In the genomic region with DNA sequence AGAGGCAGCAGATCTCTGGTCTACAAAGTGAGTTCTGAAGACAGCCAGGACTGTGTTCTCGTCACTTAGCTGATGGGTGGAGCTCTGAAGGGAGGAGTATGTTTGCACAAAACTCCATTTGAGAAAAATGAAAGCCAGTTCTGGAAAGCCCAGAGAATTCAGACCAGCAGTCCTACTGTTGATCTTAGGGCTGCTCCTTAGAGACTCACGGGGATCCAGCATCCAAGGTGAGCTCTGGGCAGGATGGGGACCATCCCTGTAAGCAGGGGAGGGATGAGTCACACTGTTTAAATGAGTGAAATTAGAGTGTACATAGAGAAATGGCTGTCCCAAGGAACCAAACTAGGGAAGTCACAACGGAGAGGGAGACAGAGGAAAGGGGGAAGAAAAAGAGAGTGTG, we compare ENCODE assay signal across 8 mouse cellular contexts. TPM values are rescaled to one million over a fixed set of nuclear protein-coding genes. Genes with fewer than 3 reads are reported as not detected.
A peak's percentile ranks its signal among the peaks of the same experiment; 100 is the strongest.
DNase-seq lines count a peak whose midpoint lies in the region; ATAC-seq and TF ChIP-seq lines count a peak whose summit lies in the region.

Gene Mill2 (plus strand): TSS at position 102 of the 400 bp plus-strand sequence.

- no peak for TF ChIP-seq RAD21 in MEL (IDR thresholded peaks at IDR 0.05; ENCODE audit: low read depth, low read length)

- H3K27ac ChIP-seq in MEL (ENCODE audit: control insufficient read depth, low read depth, low read length): peak within 1 kb of the TSS; percentile 6; the same call in 1 of the 2 replicates
- peak within 1 kb of the TSS; percentile 95 for H3K27ac ChIP-seq in kidney, postnatal 0 days

- H3K9ac ChIP-seq in MEL (ENCODE audit: control insufficient read depth, low read depth, low read length, poor library complexity, severe bottlenecking): peak within 1 kb of the TSS; percentile 59
- peak within 1 kb of the TSS; percentile 65 for H3K9ac ChIP-seq in kidney, postnatal 0 days (ENCODE audit: low read depth, low read length)

- H3K4me1 ChIP-seq in MEL (ENCODE audit: control insufficient read depth in 1 of 2, insufficient read depth in 2 of 2, low read length in 2 of 2): peaks cover 0 to 9% of the 10 kb centered on the region in 2 experiments; a peak in 1 of 4 replicates
- no peaks in the 10 kb centered on the region for H3K4me1 ChIP-seq in kidney, postnatal 0 days (replicated peaks; ENCODE audit: insufficient read depth, low read length)

- whole genome bisulfite sequencing in kidney, postnatal 0 days: 17% methylated on average over 3 of the region's 3 CpGs

- H3K79me2 ChIP-seq in MEL (ENCODE audit: control insufficient read depth, insufficient read depth, low read length, poor library complexity): no peaks in the 10 kb centered on the region; the same call in 1 of the 2 replicates

- TF ChIP-seq CTCF in MEL (IDR thresholded peaks at IDR 0.05 in 2 of 3, conservative IDR thresholded peaks at IDR 0.05 in 1 of 3; ENCODE audit: control insufficient read depth in 1 of 3, insufficient read depth in 1 of 3, low read depth in 2 of 3, low read length in 3 of 3, poor library complexity in 1 of 3, severe bottlenecking in 1 of 3): no peak
- no peak for TF ChIP-seq CTCF in kidney, postnatal 0 days (IDR thresholded peaks at IDR 0.05; ENCODE audit: low read depth)

- peak within 1 kb of the TSS; percentile 54 to 79 for H3K4me3 ChIP-seq in MEL (ENCODE audit: control insufficient read depth in 1 of 2, insufficient read depth in 1 of 2, low read depth in 2 of 2, low read length in 2 of 2)
- H3K4me3 ChIP-seq in kidney, postnatal 0 days (replicated peaks; ENCODE audit: low read depth, low read length): peak within 1 kb of the TSS; percentile 37

- no peaks in the 10 kb centered on the region for H3K27me3 ChIP-seq in MEL (ENCODE audit: control insufficient read depth in 1 of 2, insufficient read depth in 2 of 2, low read length in 2 of 2)
- no peaks in the 10 kb centered on the region for H3K27me3 ChIP-seq in kidney, postnatal 0 days (ENCODE audit: insufficient read depth, low read length)

- peak within 1 kb of the TSS; percentile 66 for H3K4me2 ChIP-seq in kidney, postnatal 0 days (ENCODE audit: low read length)

- TF ChIP-seq EP300 in MEL (IDR thresholded peaks at IDR 0.05; ENCODE audit: low read depth in 1 of 2, low read length in 2 of 2): no peak

- peak; percentile 4 for DNase-seq in adrenal gland, postnatal 10 days
- no peak for DNase-seq in adrenal gland, postnatal 25 days
- DNase-seq in MEL (ENCODE audit: low read depth, low spot score): peak; percentile 34
- DNase-seq in heart, adult 8-10 months (ENCODE audit: low spot score): peak; percentile 66
- peak; percentile 79 for DNase-seq in kidney, postnatal 0 days (ENCODE audit: low spot score)
- no peak for DNase-seq in retina, postnatal 1 day
- DNase-seq in gastrocnemius, postnatal 25 days: no peak

- TF ChIP-seq POLR2A in MEL (IDR thresholded peaks at IDR 0.05; ENCODE audit: control insufficient read depth in 1 of 2, insufficient read depth in 1 of 2, low read depth in 1 of 2, low read length in 2 of 2, poor library complexity in 1 of 2): no peak

- no peaks in the 10 kb centered on the region for H3K36me3 ChIP-seq in MEL (ENCODE audit: control insufficient read depth in 1 of 2, insufficient read depth in 2 of 2, low read length in 2 of 2)
- H3K36me3 ChIP-seq in kidney, postnatal 0 days (ENCODE audit: insufficient read depth, low read length): no peaks in the 10 kb centered on the region

- H3K9me3 ChIP-seq in MEL (replicated peaks; ENCODE audit: insufficient read depth, low read length): no peaks in the 10 kb centered on the region
- no peaks in the 10 kb centered on the region for H3K9me3 ChIP-seq in kidney, postnatal 0 days (replicated peaks; ENCODE audit: low read length)

- peak; percentile 26; the same call in 1 of the 2 replicates for ATAC-seq in kidney, postnatal 0 days (replicated peaks; ENCODE audit: low FRiP score, low read depth)
- peak; percentile 49 for ATAC-seq in megakaryocyte-erythroid progenitor cell, adult 5-6 weeks (replicated peaks; ENCODE audit: low FRiP score, low TSS enrichment, poor library complexity, severe bottlenecking)

TF ChIP-seq in MEL, 35 proteins besides CTCF, POLR2A, EP300 and RAD21:
- TF ChIP-seq ZKSCAN1 (IDR thresholded peaks at IDR 0.05; ENCODE audit: low read depth, low read length): no peak

RNA-seq across cellular contexts. Expression of gene Mill2, which starts in this region (rescaled TPM):
- 1 to 10 TPM; 3.7 to 5.0 TPM for total RNA-seq in adrenal gland, postnatal 10 days (2021)
- 5.3 and 7.8 TPM in 2 replicates for total RNA-seq in adrenal gland, postnatal 25 days (2021)
- total RNA-seq in MEL (2012; rRNA removed): 0.08 TPM in 1 of 2 replicates, not detected in the other
- under 1 TPM in 1 of 2 experiments, not detected in 1; 0.13 TPM for polyA plus RNA-seq in MEL (2012; ENCODE audit: insufficient read depth in 1 of 2, insufficient read length in 2 of 2, low read depth in 1 of 2, low replicate concordance in 2 of 2, missing spikeins in 1 of 2)
- 1 to 10 TPM; 5.7 to 7.5 (median 7.0) TPM for total RNA-seq in heart, adult 8-10 months (2022)
- 2.0 and 2.5 TPM in 2 replicates for polyA plus RNA-seq in kidney, postnatal 0 days (2015; fragmentation: Nextera tagmentation; extraction: Ambion mirVana)
- 1.4 TPM in 1 of 2 replicates, not detected in the other for total RNA-seq in megakaryocyte-erythroid progenitor cell, adult 5-6 weeks (2014; fragmentation: Nextera tagmentation)
- total RNA-seq in megakaryocyte-erythroid progenitor cell, adult 5-6 weeks (2017): 2.0 TPM in 1 of 2 replicates, not detected in the other
- total RNA-seq in gastrocnemius, postnatal 25 days (2021): 1 to 10 TPM; 2.8 to 3.4 TPM

Comparison
In these comparisons a context has a peak if more than half of its experiments do, and no peak if none do; other contexts are left out.
1. DNase-seq: peak in adrenal gland, postnatal 10 days (single experiment), heart, adult 8-10 months (single experiment) and kidney, postnatal 0 days (single experiment); none in adrenal gland, postnatal 25 days (single experiment), retina, postnatal 1 day (single experiment) and gastrocnemius, postnatal 25 days (single experiment).
2. Peak in DNase-seq, H3K4me3 ChIP-seq, H3K27ac ChIP-seq and H3K9ac ChIP-seq in MEL; RNA of the gene not detected or under 1 TPM.